Mouse (Mus musculus) MEL (cell line): Measurements from ENCODE around the gene Pbxip1. TPM values are rescaled to one million over a fixed set of nuclear protein-coding genes. Genes with fewer than 3 reads are reported as not detected.

ENCODE experiments used
- DNase-seq: peaks from one replicate; pipeline ENCODE4 v3.0.0; 2011; ENCODE audit warnings: low read depth, low spot score
- H3K27ac ChIP-seq: 2 replicates; pipeline ENCODE4 v1.5.1; 2012; ENCODE audit warnings: low read depth, mild to moderate bottlenecking, control low read depth, low read length, moderate library complexity; ENCODE audit not compliant: control insufficient read depth
- H3K27me3 ChIP-seq, 2 experiments: fragments of 150-350 bp in 1 of 2; sonication (generic) in 1 of 2; 2 replicates each; pipeline ENCODE4 v1.6.1; 2012; ENCODE audit warnings: low read length in 2 of 2, mild to moderate bottlenecking in 2 of 2, improper control_type of control experiment in 1 of 2, moderate library complexity in 1 of 2; ENCODE audit not compliant: insufficient read depth in 2 of 2, control insufficient read depth in 1 of 2
- H3K36me3 ChIP-seq, 2 experiments: 2 replicates each; pipeline ENCODE4 v1.6.1; 2012 to 2014; ENCODE audit warnings: low read length in 2 of 2, improper control_type of control experiment in 1 of 2, inconsistent platforms in 1 of 2, mild to moderate bottlenecking in 1 of 2; ENCODE audit not compliant: insufficient read depth in 2 of 2, control insufficient read depth in 1 of 2
- H3K4me1 ChIP-seq, 2 experiments: fragments of 150-350 bp in 1 of 2; sonication (generic) in 1 of 2; 2 replicates each; pipeline ENCODE4 v1.6.1; 2012; ENCODE audit warnings: low read length in 2 of 2, improper control_type of control experiment in 1 of 2, mild to moderate bottlenecking in 1 of 2; ENCODE audit not compliant: insufficient read depth in 2 of 2, control insufficient read depth in 1 of 2
- H3K4me3 ChIP-seq, 2 experiments: fragments of 150-350 bp in 1 of 2; sonication (generic) in 1 of 2; 2 replicates each; pipeline ENCODE4 v1.5.1; 2012; ENCODE audit warnings: low read depth in 2 of 2, low read length in 2 of 2, mild to moderate bottlenecking in 2 of 2, moderate library complexity in 2 of 2, control low read depth in 1 of 2, improper control_type of control experiment in 1 of 2; ENCODE audit not compliant: control insufficient read depth in 1 of 2, insufficient read depth in 1 of 2
- H3K79me2 ChIP-seq: 2 replicates; pipeline ENCODE4 v1.6.1; 2012; ENCODE audit warnings: mild to moderate bottlenecking, low read length, moderate library complexity; ENCODE audit not compliant: control insufficient read depth, poor library complexity, insufficient read depth
- H3K9ac ChIP-seq: 2 replicates; pipeline ENCODE4 v1.6.1; 2012; ENCODE audit warnings: low read depth, mild to moderate bottlenecking, control low read depth, low read length, moderate library complexity; ENCODE audit not compliant: control insufficient read depth, poor library complexity, severe bottlenecking
- H3K9me3 ChIP-seq: fragments of 150-350 bp; sonication (generic); replicated peaks from 2 replicates; pipeline ENCODE4 v1.6.1; 2012; ENCODE audit warnings: mild to moderate bottlenecking, low read length, improper control_type of control experiment, moderate library complexity; ENCODE audit not compliant: insufficient read depth
- CHD1 ChIP-seq: IDR thresholded peaks from 2 replicates; pipeline ENCODE4 v1.6.1; 2012; ENCODE audit warnings: low read depth, mild to moderate bottlenecking, inconsistent platforms, low read length, improper control_type of control experiment
- CTCF ChIP-seq, 3 experiments: IDR thresholded peaks in 2 of 3; conservative IDR thresholded peaks in 1 of 3; 2 replicates each; pipeline ENCODE4 v1.5.1; 2011 to 2012; ENCODE audit warnings: low read length in 3 of 3, low read depth in 2 of 3, mild to moderate bottlenecking in 2 of 3, improper control_type of control experiment in 1 of 3, inconsistent platforms in 1 of 3, mixed read lengths in 1 of 3, moderate library complexity in 1 of 3; ENCODE audit not compliant: control insufficient read depth in 1 of 3, insufficient read depth in 1 of 3, poor library complexity in 1 of 3, severe bottlenecking in 1 of 3
- ELF1 ChIP-seq: IDR thresholded peaks from 2 replicates; pipeline ENCODE4 v1.6.1; 2014; ENCODE audit warnings: low read depth, mild to moderate bottlenecking, inconsistent platforms, low read length, improper control_type of control experiment, moderate library complexity
- EP300 ChIP-seq, 2 experiments: IDR thresholded peaks; 2 replicates each; pipeline ENCODE4 v1.6.1; 2011; ENCODE audit warnings: improper control_type of control experiment in 2 of 2, low read length in 2 of 2, low read depth in 1 of 2, mild to moderate bottlenecking in 1 of 2
- ETS1 ChIP-seq: IDR thresholded peaks from 2 replicates; pipeline ENCODE4 v1.6.1; 2012; ENCODE audit warnings: low read depth, mild to moderate bottlenecking, inconsistent platforms, low read length, improper control_type of control experiment, moderate library complexity
- KAT2A ChIP-seq: conservative IDR thresholded peaks from 2 replicates; pipeline ENCODE4 v1.6.1; 2012; ENCODE audit warnings: low read depth, low read length, improper control_type of control experiment, inconsistent platforms
- MAZ ChIP-seq: IDR thresholded peaks from 2 replicates; pipeline ENCODE4 v1.6.1; 2012; ENCODE audit warnings: low read depth, mild to moderate bottlenecking, inconsistent platforms, low read length, improper control_type of control experiment
- RAD21 ChIP-seq: IDR thresholded peaks from 2 replicates; pipeline ENCODE4 v1.6.1; 2011; ENCODE audit warnings: mild to moderate bottlenecking, low read depth, low read length, improper control_type of control experiment
- SMC3 ChIP-seq: IDR thresholded peaks from 2 replicates; pipeline ENCODE4 v1.6.1; 2011; ENCODE audit warnings: low read depth, low read length, improper control_type of control experiment
- ZKSCAN1 ChIP-seq: IDR thresholded peaks from 2 replicates; pipeline ENCODE4 v1.6.1; 2012; ENCODE audit warnings: low read depth, mild to moderate bottlenecking, inconsistent platforms, low read length, improper control_type of control experiment, moderate library complexity
- ZNF384 ChIP-seq: IDR thresholded peaks from 2 replicates; pipeline ENCODE4 v1.6.1; 2012; ENCODE audit warnings: low read depth, mild to moderate bottlenecking, inconsistent platforms, low read length, improper control_type of control experiment
- polyA plus RNA-seq, 2 experiments: library from polyadenylated mRNA; stranded (reverse) in 1 of 2; unstranded in 1 of 2; fragments of >175 nt in 1 of 2; fragments of >200 nt in 1 of 2; gene quantifications; 2 replicates each; pipeline versions ENCODE4 v1.2.1 to v1.2.4; 2012; ENCODE audit warnings: low replicate concordance in 2 of 2, low read depth in 1 of 2; ENCODE audit not compliant: insufficient read length in 2 of 2, insufficient read depth in 1 of 2, missing spikeins in 1 of 2
- total RNA-seq: library from RNA; depleted of rRNA; stranded (reverse); fragments of 300-350 nt; gene quantifications from 2 replicates; pipeline ENCODE4 v1.2.3, GENCODE M21; 2012

Gene Pbxip1
- total and polyA plus RNA-seq, 3 experiments: 4.8 to 10.7 TPM; not detected in 1

DNA sequence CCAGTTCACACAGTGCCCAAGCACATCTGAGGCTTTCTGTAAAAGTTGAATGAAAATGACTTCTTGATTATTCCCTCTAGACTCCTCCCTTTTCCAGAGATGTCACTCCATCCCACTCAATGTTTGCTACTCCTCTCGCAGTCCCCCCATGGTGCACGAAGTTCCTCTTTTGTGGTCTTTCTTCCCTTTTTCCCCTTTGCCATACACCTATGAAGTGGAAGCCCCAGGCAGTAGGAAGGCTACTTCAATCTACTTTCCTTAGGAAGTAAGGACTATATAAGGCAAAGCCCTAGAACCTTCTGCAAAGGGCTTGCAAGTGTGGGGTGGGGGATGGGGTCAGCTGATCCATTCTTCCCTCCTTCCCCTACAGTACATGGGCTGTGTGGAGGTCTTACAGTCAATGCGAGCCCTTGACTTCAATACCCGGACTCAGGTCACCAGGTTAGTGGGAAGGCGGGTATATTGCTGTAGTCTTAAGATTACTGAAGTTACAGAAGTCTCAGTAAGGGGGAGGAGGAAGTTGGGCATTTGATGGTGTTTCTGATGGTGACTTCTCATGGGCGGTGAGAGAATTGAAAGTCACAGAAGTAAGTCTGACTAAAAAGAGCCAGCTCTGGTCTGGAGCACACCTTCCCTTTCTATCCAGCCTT, 13.8 kb upstream of the Pbxip1 start:
- Histone ChIP-seq H3K9ac (no peak overlapping the region), H3K27me3 (no peaks in the 10 kb centered on the region), H3K36me3 (peaks cover 9 to 48% of the 10 kb centered on the region in 2 experiments), H3K4me1 (peaks cover 23 to 51% of the 10 kb centered on the region in 2 experiments), H3K79me2 (peaks cover 28% of the 10 kb centered on the region), H3K27ac (no peak overlapping the region), H3K9me3 (no peaks in the 10 kb centered on the region), H3K4me3 (no peak overlapping the region)
- TF ChIP-seq EP300 (IDR thresholded peaks at IDR 0.05; ENCODE audit: low read depth in 1 of 2, low read length in 2 of 2) (peak in 1 of 2 experiments; percentile 19; a peak in 1 of 4 replicates), ELF1 (no peak)
- peak; percentile 66 for DNase-seq

DNA sequence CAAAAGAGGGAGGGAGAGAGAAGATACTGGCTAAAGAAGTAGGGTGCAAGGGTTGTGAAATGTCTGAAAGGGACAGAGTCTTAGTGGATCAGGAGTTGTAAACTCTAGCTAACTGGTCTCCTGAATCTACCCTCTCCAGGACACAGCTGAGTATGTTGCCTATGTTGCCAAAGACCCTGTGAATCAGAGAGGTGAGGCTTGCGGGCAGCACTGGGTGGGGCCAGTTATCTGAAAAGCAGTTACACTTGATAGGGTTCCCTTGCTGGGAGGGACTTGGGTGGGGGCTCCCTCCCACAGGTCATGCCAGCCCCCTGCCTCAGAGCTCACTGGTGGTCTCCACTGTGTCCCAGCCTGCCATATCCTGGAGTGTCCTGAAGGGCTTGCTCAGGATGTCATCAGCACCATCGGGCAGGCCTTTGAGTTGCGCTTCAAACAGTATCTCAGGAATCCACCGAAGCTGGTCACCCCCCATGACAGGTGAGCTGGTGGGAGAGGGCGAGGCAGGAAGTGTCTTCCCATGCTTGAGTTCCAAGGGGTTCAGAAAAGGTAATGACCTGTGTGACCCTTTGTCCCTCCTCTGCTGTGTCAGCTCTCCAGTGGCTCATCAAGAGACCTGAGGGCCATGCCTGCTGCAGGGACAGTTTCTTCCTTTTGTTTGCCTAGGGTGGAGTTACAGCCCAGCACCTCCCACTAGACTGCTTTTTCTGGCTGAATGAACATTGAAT, 11.9 kb upstream of the Pbxip1 start:
- Histone ChIP-seq H3K9ac (no peak overlapping the region), H3K36me3 (peaks cover 9 to 44% of the 10 kb centered on the region in 2 experiments)
- no peak for DNase-seq

DNA sequence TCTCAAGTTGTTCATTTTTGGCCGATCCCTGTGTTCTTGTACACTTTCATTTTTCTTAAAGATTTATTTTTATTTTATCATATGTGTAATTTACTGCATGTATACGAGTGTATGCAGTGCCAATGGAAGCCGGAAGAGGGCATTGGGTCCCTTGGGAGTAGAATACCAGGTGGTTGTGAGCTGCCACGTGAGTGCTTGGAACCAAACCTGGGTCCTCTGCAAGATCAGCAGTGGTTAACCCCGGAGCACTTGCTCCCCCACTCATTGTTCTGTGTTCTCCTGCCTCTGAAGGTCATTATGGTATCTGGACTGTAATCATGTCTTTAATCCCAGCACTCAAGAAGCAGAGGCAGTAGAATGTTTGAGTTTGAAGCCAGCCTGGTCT, 11.4 kb upstream of the Pbxip1 start:
- H3K9me3 ChIP-seq: no peaks in the 10 kb centered on the region
- peaks cover 9% of the 10 kb centered on the region for H3K79me2 ChIP-seq
- no peaks in the 10 kb centered on the region for H3K27me3 ChIP-seq
- no peak overlapping the region for H3K27ac ChIP-seq
- H3K9ac ChIP-seq: no peak overlapping the region
- DNase-seq: no peak
- no peak overlapping the region for H3K4me3 ChIP-seq
- H3K36me3 ChIP-seq: peaks cover 9 to 41% of the 10 kb centered on the region in 2 experiments
- H3K4me1 ChIP-seq: peaks cover 18 to 40% of the 10 kb centered on the region in 2 experiments
- no peak for TF ChIP-seq CHD1

More for the DNA sequence above, 11.9 kb upstream of the Pbxip1 start:
- Histone ChIP-seq H3K4me1 (peaks cover 20 to 46% of the 10 kb centered on the region in 2 experiments), H3K27ac (peak overlapping the region; percentile 14; the same call in 1 of the 2 replicates), H3K9me3 (no peaks in the 10 kb centered on the region), H3K27me3 (no peaks in the 10 kb centered on the region), H3K79me2 (peaks cover 14% of the 10 kb centered on the region), H3K4me3 (no peak overlapping the region)
- TF ChIP-seq KAT2A: no peak
- peak in 1 of 2 experiments; percentile 31; a peak in 2 of 4 replicates for TF ChIP-seq EP300 (IDR thresholded peaks at IDR 0.05; ENCODE audit: low read depth in 1 of 2, low read length in 2 of 2)
- no peak for TF ChIP-seq MAZ
- no peak for TF ChIP-seq CHD1
- TF ChIP-seq CTCF (IDR thresholded peaks at IDR 0.05 in 2 of 3, conservative IDR thresholded peaks at IDR 0.05 in 1 of 3; ENCODE audit: control insufficient read depth in 1 of 3, insufficient read depth in 1 of 3, low read depth in 2 of 3, low read length in 3 of 3, poor library complexity in 1 of 3, severe bottlenecking in 1 of 3): no peak
- TF ChIP-seq ZNF384: no peak
- 0 out of 2 replicates have a peak, but pooled peaks have one; percentile 11 for TF ChIP-seq ETS1
- TF ChIP-seq RAD21: no peak
- TF ChIP-seq ZKSCAN1: no peak
- TF ChIP-seq SMC3: no peak
